Mouse (Mus musculus) olfactory bulb, adult 2 months (tissue): ENCODE results near the gene Copb2. TPM values are rescaled to one million over a fixed set of nuclear protein-coding genes. Genes with fewer than 3 reads are reported as not detected.

Experiments
- H3K27ac ChIP-seq: fragments of 200-500 bp; 2 replicates; pipeline ENCODE4 v1.5.1; 2012; ENCODE audit warnings: low read depth, low read length; ENCODE audit not compliant: insufficient read depth
- H3K4me1 ChIP-seq: fragments of 200-500 bp; 2 replicates; pipeline ENCODE4 v1.6.1; 2012; ENCODE audit warnings: low read length; ENCODE audit not compliant: control insufficient read depth, insufficient read depth
- H3K4me3 ChIP-seq: fragments of 200-500 bp; 2 replicates; pipeline ENCODE4 v1.5.1; 2012; ENCODE audit warnings: mild to moderate bottlenecking, low read depth, low read length, moderate library complexity; ENCODE audit not compliant: insufficient read depth
- CTCF ChIP-seq: fragments of 200-500 bp; IDR thresholded peaks from 2 replicates; pipeline ENCODE4 v1.5.1; 2012; ENCODE audit warnings: low read depth, mild to moderate bottlenecking, low read length, moderate library complexity; ENCODE audit not compliant: insufficient read depth
- POLR2A ChIP-seq: fragments of 200-500 bp; IDR thresholded peaks from 2 replicates; pipeline ENCODE4 v1.6.1; 2012; ENCODE audit warnings: mild to moderate bottlenecking, low read depth, low read length, moderate library complexity; ENCODE audit not compliant: insufficient read depth
- WGBS: fragments of 180-500 bp; shearing (Covaris S2); methylation state at CpG from one replicate; pipeline ENCODE4 v1.1.7; 2018; 5-methylcytosine and 5-hydroxymethylcytosine counted together
- polyA plus RNA-seq: library from polyadenylated mRNA; stranded (reverse); fragments of >200 nt; gene quantifications from 2 replicates; pipeline ENCODE4 v1.2.4, GENCODE M21; 2012; ENCODE audit warnings: low replicate concordance; ENCODE audit not compliant: missing spikeins, insufficient read depth, insufficient read length

Copb2 gene
- polyA plus RNA-seq: not detected in 2 replicates

DNA sequence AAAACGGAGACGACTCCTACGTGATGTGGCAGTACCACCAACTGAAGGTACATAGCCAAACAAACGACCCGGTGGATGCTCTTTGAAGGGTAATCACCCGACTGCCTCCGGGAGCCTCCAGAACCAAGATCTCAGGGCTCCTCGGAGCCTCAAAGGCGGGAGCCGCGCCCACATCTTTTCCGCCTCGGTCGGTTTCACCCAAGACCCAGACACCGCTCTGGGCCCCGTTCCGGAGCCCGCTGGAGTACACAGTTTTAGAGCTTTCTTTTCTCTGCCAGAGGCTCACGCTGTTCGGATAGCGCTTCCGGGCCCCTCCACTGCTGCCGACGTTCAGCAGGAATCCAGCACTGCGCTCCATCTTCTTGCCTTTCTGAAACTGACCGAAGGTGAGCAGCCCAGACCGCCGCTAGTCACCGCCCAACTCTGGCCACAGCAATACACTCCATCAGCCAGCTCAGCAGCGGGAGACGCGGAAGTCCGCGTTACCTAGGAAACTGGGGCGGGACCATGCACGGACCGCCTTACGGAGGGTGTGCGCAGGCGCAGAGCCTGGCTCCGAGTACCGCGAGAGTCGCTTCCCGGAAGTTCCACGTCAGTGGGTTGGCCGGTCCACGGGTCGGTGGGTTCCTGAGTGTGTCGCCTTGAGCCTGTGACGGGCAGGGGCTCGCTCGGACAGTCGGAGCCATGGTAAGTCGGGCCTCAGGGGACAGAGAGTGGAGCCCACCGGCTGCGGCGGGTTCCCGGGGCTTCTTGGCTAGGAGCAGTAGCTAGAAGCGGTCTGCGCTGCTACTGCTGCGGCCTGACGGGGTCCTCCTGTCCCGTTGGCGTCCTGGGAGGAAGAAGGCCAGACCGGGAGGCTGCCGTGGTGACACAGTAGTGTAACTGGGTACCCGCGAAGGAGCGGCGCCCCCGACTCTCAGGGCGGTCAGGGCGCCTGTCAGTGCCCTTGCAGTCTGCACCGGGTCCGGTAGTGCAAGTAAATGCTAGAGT lies at the start of gene Copb2:
Copb2 (plus strand) TSS at position 585 of the 990 bp plus-strand sequence.
- under 1% methylated on average over 76 of the region's 76 CpGs for WGBS
- no peak within 1 kb of the TSS for H3K27ac ChIP-seq
- TF ChIP-seq CTCF (no peak), POLR2A (peak; percentile 81)

DNA sequence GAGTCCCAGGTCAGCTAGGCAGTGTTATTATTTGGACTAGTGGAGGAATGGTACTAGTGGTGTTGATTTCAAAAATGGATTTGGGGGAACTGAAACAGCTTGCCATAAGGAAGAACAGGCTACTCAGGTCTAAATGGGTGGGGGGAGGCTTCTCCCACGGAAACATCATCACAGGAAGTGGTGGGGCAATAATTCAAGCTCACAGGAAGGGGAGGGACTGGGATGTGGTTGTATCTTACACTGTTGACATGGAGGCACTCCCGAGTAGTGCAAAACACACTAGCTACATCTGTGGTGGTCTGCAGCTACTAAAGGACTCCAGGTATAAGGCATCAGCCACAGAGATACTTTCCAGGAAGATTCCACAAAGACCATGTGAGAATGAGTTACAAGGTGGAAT lies 39.6 kb upstream of the Copb2 start:
- TF ChIP-seq POLR2A (no peak), CTCF (no peak)
- Histone ChIP-seq H3K4me1 (no peaks in the 10 kb centered on the region), H3K27ac (no peak overlapping the region), H3K4me3 (no peak overlapping the region)
- 72% methylated on average over 2 of the region's 2 CpGs for WGBS

More for the DNA sequence above, at the start of gene Copb2:
- H3K4me3 ChIP-seq: peak within 1 kb of the TSS; percentile 66
- peaks cover 3% of the 10 kb centered on the region; the same call in 1 of the 2 replicates for H3K4me1 ChIP-seq

DNA sequence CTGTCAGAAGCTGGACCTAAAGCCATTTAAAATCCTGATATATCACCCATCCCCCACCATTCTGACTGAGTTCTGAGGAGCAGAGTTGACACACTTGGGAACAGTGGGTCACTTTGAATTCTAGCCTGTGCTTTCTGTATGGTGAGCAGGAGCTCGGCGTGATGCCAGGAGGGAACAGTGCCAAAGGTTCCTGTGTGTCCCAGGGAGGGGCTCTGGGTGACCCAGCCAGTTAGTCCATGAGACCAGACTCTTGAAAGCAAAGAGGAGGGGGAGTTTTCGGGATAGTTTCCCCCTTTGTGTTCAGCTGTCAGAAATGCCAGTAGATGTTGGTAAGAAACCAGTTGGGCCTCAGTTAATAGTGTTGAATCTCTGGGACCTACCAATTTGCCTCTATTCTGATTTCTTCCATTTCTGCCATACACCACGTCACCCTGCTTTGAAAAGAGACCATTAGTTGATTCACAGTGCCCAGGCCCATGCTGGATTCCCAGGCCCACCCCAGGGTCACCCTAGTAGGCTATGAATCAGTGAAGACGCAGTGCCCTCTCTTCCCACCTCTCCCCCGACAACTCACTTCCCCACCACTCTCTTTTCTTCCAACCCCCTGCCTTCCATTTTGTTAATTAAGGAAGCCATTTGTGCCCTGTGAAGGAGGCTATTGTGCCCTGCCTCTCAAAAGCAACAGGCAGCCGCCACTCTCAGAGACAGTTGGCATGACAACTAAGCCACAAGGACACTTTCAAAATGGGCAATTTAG lies 38.6 kb upstream of the Copb2 start:
- WGBS: 67% methylated on average over 7 of the region's 7 CpGs
- H3K27ac ChIP-seq: no peak overlapping the region
- no peak overlapping the region for H3K4me3 ChIP-seq
- no peaks in the 10 kb centered on the region for H3K4me1 ChIP-seq
- no peak for TF ChIP-seq POLR2A
- no peak for TF ChIP-seq CTCF

DNA sequence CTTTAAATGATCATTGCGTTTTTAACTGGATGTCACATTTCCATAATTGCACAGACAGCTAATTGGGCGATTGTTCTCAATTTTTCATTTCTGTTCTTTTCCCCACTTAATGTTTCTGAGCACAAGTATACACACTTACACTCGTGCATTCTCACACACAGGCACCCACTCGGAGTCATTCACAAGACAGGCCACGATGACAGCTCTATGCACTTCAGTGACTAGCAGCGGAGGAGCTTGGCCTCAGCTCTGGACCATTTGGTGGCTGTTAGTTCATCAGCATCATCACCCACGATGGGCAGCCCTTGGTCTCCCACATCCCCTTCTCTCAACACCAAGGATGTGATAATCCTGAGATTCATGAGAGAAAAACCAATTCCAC lies 38.0 kb upstream of the Copb2 start:
- no peak for TF ChIP-seq CTCF
- TF ChIP-seq POLR2A: no peak
- H3K4me3 ChIP-seq: no peak overlapping the region
- WGBS: 61% methylated on average over 7 of the region's 7 CpGs
- no peak overlapping the region for H3K27ac ChIP-seq
- H3K4me1 ChIP-seq: no peaks in the 10 kb centered on the region

DNA sequence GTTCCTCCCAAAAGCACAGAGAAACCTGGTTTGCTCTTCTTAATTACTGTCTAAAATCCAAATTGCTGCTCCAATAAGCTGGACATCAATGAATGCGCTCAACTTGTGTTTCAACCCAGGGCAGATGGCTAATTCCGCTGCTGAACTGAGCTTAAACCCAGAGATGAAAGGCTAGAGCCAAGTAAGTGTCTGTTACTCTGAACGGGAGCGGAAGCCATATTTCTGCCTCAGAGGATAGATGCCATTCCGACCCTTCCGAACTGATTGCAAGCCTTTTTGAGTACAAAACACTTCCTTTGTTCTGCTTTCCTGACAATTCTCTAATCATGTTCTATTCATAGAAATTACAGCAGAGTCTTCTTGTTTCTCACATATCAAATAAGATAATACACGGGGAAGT lies 36.3 kb upstream of the Copb2 start:
- no peak overlapping the region for H3K27ac ChIP-seq
- no peaks in the 10 kb centered on the region for H3K4me1 ChIP-seq
- no peak overlapping the region for H3K4me3 ChIP-seq
- no peak for TF ChIP-seq POLR2A
- TF ChIP-seq CTCF: no peak
- WGBS: 47% methylated on average over 7 of the region's 7 CpGs

DNA sequence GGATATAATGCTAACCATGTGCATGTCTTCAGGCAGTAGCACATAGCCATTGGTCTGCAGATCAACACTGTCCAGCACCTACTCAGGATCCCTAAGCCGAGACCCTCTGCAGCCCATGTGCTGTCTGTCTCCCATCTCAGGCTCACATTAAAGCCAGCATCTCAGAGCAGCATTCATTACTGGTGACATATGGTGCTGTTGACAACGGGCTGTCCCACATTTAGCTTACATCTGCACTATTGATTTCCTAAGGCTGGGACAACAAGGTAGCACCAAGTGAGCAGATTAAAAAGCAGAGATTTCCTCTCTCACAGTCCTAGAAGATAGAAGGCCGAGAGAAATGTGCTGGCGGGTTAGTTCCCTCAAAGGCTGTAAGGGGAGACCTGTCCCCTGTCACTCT lies 33.7 kb upstream of the Copb2 start:
- Histone ChIP-seq H3K27ac (no peak overlapping the region), H3K4me1 (no peaks in the 10 kb centered on the region), H3K4me3 (no peak overlapping the region)
- WGBS: 91% methylated on average over 4 of the region's 4 CpGs
- TF ChIP-seq POLR2A (no peak), CTCF (no peak)

DNA sequence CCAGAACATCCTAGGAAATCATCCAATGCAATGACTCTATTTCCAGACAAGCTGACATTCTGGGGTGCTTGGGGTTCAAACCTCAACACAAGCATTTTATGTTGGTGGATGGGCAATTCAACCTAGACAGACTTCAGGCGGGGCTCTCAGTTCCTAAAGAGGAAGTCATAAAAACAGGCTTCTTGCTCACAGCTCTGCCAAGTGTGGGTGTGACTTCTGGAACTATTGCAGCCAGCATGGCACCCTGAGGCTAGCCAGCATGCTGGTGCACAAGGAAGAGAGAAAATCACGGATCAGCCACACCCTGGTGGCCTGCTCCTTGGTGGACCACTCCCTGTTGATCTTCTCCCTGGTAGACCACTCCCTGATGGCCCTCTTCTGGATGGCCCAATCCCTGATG lies 32.5 kb upstream of the Copb2 start:
- TF ChIP-seq CTCF (no peak), POLR2A (no peak)
- no peak overlapping the region for H3K27ac ChIP-seq
- H3K4me3 ChIP-seq: no peak overlapping the region
- 77% methylated on average over 2 of the region's 2 CpGs for WGBS
- no peaks in the 10 kb centered on the region for H3K4me1 ChIP-seq

DNA sequence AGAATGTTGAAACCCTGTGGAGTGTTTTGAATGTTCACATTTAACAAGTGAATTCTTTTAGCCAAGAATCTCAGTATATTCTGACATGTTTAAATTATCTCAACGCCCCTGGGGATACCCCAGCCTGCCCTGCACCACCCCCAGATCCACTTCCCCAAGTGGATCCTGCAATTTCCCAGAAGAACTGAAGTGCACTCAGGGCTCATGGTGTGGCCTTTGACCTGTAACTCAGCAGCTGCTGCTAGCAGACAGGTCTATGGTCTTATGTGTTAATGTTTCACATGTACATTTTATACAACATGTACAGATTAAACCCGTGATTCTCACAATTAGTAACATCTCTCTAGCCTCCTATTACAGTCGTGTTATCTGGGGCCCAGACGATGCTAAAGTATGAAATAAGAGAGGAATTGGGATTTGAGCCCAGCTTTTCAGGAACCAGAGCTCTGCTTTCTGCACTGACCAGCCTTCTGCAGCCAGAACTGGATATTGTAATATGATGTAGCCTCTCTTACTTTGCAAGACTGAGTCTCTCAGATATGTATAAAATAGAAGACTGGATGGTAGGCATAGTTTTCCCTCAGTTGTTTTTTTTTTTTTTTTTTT lies 28.7 kb upstream of the Copb2 start:
- Histone ChIP-seq H3K4me1 (peaks cover 2% of the 10 kb centered on the region; the same call in 1 of the 2 replicates), H3K4me3 (no peak overlapping the region), H3K27ac (no peak overlapping the region)
- 76% methylated on average over 4 of the region's 4 CpGs for WGBS
- TF ChIP-seq CTCF: no peak
- no peak for TF ChIP-seq POLR2A
